Mouse (Mus musculus) c-Kit-positive CD71-negative TER-119-negative erythroid progenitor cells, embryonic 14.5 days (primary cell): ENCODE data around the gene Dpep1.

Experiments used
- DNase-seq: peaks from one replicate; pipeline ENCODE4 v3.0.0-alpha.2; 2013; ENCODE audit warnings: low read depth

Gene Dpep1

GRCm38 (mm10) chr8:123248596-123248995 is 62.6 kb downstream of the Dpep1 start:
- no peak for DNase-seq

DNA sequence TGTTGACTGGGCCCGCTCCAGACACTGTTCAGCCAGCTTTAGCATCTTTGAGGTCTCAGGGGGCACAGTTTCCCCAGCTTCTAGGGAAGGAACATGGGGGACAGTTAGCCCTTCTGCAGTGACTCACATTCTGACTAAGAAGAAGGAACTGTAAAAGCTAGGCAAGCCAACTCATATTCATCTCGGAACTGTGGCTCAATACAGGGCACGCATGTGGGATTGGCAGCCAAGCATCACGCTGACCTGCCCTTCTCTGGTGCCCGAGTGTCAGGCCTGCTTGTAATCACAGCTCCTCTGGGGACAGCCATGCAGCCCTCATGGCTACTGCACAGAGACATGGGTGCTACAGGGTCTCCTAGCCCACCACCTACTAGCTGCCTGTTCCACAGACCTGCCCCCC is 64.9 kb downstream of the Dpep1 start:
- DNase-seq, result no peak
